Mouse (Mus musculus): ENCODE measurements around the gene 6030458C11Rik. TPM values are rescaled to one million over a fixed set of nuclear protein-coding genes. Genes with fewer than 3 reads are reported as not detected.

The 6030458C11Rik gene
- polyA plus RNA-seq, 1 experiment from 2014 or later, result 39.4 TPM

DNA sequence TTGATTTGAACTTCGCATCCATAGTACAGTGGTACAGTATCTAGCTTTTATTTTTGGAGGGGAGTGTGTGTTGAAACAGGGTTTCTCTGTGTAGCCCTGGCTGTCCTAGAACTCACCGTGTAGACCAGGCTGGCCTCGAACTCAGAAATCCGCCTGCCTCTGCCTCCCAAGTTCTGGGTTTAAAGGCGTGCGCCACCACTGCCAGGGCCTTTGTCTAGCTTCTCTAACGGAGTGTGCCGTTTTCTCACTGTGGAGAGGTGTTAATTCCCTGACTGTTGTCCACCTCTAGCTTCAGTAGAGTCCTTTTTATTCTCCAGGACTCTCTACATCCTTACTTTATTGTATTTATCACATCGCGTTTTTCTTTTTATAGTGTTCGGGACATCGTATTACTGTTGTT, 959 bp upstream of the 6030458C11Rik start:
- Histone ChIP-seq H3K4me3 (ENCODE audit: low read depth, low read length) (peak overlapping the region; percentile 64), H3K4me1 (ENCODE audit: control insufficient read depth, insufficient read depth, low read length) (peaks cover 16% of the 10 kb centered on the region; the same call in 1 of the 2 replicates), H3K27me3 (ENCODE audit: control insufficient read depth, insufficient read depth, low read length) (no peaks in the 10 kb centered on the region), H3K9me3 (ENCODE audit: control insufficient read depth, low read length) (no peaks in the 10 kb centered on the region), H3K9ac (replicated peaks; ENCODE audit: low read depth, low read length) (peak overlapping the region; percentile 80), H3K27ac (ENCODE audit: low read depth, low read length) (no peak overlapping the region), H3K36me3 (ENCODE audit: control insufficient read depth, insufficient read depth, low read length) (peaks cover 23% of the 10 kb centered on the region; the same call in 1 of the 2 replicates), H3K4me2 (ENCODE audit: low read depth, low read length) (peak overlapping the region; percentile 67)
- no peak for ATAC-seq (ENCODE audit: low read depth)
- 61% methylated on average over 12 of the region's 12 CpGs for WGBS

DNA sequence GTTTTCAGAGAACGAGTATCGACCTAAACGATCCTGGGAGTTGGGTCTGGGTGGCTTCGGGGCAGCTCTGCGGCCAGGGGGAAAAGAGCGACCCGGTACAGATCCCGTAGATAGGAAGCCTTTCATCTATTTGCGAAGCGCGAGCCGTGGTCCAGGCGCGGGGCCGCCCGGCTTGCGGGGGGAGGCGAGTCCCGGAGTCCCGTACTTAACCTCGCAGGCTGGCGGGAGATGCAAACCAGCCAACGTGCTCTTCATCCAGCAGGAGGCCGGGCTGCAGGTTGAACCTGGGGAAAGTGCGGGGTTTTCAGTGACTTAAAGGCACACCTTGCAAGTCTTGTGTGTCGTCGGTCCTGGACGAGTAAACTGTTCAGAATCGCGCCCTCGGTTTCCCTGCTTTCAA, 516 bp upstream of the 6030458C11Rik start:
- ATAC-seq (ENCODE audit: low read depth), result peak; percentile 58
- peak overlapping the region; percentile 67 for H3K4me2 ChIP-seq (ENCODE audit: low read depth, low read length)
- peaks cover 16% of the 10 kb centered on the region; the same call in 1 of the 2 replicates for H3K4me1 ChIP-seq (ENCODE audit: control insufficient read depth, insufficient read depth, low read length)
- peaks cover 25% of the 10 kb centered on the region; the same call in 1 of the 2 replicates for H3K36me3 ChIP-seq (ENCODE audit: control insufficient read depth, insufficient read depth, low read length)
- H3K27ac ChIP-seq (ENCODE audit: low read depth, low read length), result peak overlapping the region; percentile 74
- peak overlapping the region; percentile 64 for H3K4me3 ChIP-seq (ENCODE audit: low read depth, low read length)
- whole genome bisulfite sequencing, result under 1% methylated on average over 31 of the region's 31 CpGs
- H3K9me3 ChIP-seq (ENCODE audit: control insufficient read depth, low read length), result no peaks in the 10 kb centered on the region
- H3K9ac ChIP-seq (replicated peaks; ENCODE audit: low read depth, low read length), result peak overlapping the region; percentile 80
- H3K27me3 ChIP-seq (ENCODE audit: control insufficient read depth, insufficient read depth, low read length), result no peaks in the 10 kb centered on the region

DNA sequence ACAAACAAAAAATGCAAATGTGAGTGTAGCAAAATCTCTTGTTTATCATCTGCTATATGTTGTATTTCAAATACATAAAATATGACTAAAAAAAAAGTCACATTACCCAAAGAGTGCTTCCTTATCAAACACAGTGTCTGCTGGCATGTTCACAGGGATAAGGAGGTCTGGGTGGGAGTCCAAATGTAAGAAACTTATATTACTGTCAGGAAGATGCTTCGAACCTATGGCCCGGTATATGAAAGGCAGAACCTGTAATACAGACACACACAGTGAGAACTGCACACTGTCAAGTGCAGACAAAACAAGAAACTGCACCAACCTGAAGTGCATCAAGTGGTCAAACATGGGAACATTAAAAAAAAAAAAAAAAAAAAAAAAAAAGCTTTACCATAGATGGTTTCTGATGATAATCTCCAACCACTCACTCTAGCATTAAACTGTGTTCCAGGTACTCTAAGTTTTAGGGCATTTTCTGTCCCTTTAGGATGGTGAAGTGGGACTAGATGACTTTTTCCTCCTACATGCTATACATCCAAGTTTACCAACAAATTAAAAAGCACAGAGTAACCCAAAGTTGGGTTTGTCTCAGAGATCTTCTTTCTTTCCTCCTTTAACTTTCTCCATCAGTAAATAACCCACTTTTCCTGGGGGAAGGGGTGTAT, 862 bp downstream of the 6030458C11Rik start:
- Histone ChIP-seq H3K27me3 (ENCODE audit: control insufficient read depth, insufficient read depth, low read length) (no peaks in the 10 kb centered on the region), H3K4me2 (ENCODE audit: low read depth, low read length) (peak overlapping the region; percentile 54), H3K9ac (replicated peaks; ENCODE audit: low read depth, low read length) (peak overlapping the region; percentile 80), H3K9me3 (ENCODE audit: control insufficient read depth, low read length) (no peaks in the 10 kb centered on the region), H3K4me3 (ENCODE audit: low read depth, low read length) (peak overlapping the region; percentile 64), H3K36me3 (ENCODE audit: control insufficient read depth, insufficient read depth, low read length) (peaks cover 29% of the 10 kb centered on the region; the same call in 1 of the 2 replicates), H3K4me1 (ENCODE audit: control insufficient read depth, insufficient read depth, low read length) (peaks cover 16% of the 10 kb centered on the region; the same call in 1 of the 2 replicates), H3K27ac (ENCODE audit: low read depth, low read length) (no peak overlapping the region)
- WGBS, result 96% methylated on average over 2 of the region's 2 CpGs
- ATAC-seq (ENCODE audit: low read depth), result no peak

DNA sequence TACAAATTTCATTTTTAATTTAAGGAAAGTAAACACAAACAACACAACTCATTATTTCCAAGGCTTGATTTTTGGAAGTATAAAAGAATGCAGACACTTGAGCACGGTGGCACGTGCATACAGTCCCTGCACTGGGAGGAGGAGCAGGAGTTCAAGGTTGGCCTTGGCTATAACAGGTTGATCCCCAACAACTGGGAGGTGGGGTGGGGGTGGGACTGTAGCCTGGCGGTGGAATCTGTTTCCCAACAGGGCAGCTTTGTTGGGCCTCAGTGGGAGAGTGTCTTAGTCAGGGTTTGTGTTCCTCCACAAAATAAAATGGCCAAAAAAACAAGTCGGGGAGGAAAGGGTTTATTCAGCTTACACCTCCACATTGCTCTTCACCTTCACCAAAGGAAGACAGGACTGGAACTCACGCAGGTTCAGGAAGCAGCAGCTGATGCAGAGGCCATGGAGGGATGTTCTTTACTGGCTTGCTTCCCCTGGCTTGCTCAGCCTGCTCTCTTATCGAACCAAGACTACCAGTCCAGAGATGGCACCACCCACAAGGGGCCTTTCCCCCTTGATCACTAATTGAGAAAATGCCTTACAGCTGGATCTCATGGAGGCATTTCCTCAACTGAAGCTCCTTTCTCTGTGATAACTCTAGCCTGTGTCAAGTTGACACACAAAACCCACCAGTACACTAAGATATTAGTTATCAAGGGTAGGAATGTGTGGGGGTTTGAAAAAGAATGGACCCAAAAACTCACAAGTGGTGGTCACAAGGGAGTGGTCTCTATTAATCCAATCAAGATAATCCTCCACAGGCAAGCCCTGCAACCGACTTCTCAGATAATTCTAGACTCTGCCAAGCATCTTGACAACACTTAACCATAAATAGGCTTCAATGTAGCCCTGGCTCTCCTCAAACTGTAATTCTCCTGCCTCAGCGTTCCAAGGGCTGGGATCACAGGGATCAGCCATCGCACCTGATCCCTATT, 1.7 kb downstream of the 6030458C11Rik start:
- 81% methylated on average over 9 of the region's 9 CpGs for WGBS
- H3K4me2 ChIP-seq (ENCODE audit: low read depth, low read length), result no peak overlapping the region
- no peak for ATAC-seq (ENCODE audit: low read depth)
- H3K4me3 ChIP-seq (ENCODE audit: low read depth, low read length), result no peak overlapping the region
- peaks cover 31% of the 10 kb centered on the region; the same call in 1 of the 2 replicates for H3K36me3 ChIP-seq (ENCODE audit: control insufficient read depth, insufficient read depth, low read length)
- H3K9me3 ChIP-seq (ENCODE audit: control insufficient read depth, low read length), result no peaks in the 10 kb centered on the region
- H3K9ac ChIP-seq (replicated peaks; ENCODE audit: low read depth, low read length), result no peak overlapping the region
- H3K27ac ChIP-seq (ENCODE audit: low read depth, low read length), result no peak overlapping the region
- peaks cover 16% of the 10 kb centered on the region; the same call in 1 of the 2 replicates for H3K4me1 ChIP-seq (ENCODE audit: control insufficient read depth, insufficient read depth, low read length)
- H3K27me3 ChIP-seq (ENCODE audit: control insufficient read depth, insufficient read depth, low read length), result no peaks in the 10 kb centered on the region

DNA sequence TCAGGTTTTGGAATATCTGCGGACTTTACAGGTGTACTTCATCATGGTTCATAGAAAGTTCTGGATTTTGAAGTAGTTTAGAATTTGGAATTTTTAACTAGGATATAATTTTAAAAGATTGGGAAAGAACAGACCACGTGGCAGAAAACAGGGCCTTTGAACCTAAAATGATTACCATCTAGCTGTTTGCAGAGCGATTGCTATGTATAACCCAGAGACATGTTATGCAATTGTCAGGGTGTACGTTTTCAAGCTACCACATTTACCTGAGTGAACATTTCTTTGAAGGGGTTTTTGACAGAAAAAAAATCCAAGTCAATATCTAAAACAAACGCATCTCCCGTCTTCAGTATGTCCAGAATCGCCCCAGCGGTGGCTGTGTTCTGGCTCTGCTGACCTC, 6.9 kb downstream of the 6030458C11Rik start:
- Histone ChIP-seq H3K4me1 (ENCODE audit: control insufficient read depth, insufficient read depth, low read length) (no peaks in the 10 kb centered on the region), H3K36me3 (ENCODE audit: control insufficient read depth, insufficient read depth, low read length) (peaks cover 65% of the 10 kb centered on the region), H3K4me2 (ENCODE audit: low read depth, low read length) (no peak overlapping the region), H3K27ac (ENCODE audit: low read depth, low read length) (no peak overlapping the region), H3K9me3 (ENCODE audit: control insufficient read depth, low read length) (no peaks in the 10 kb centered on the region), H3K27me3 (ENCODE audit: control insufficient read depth, insufficient read depth, low read length) (no peaks in the 10 kb centered on the region), H3K4me3 (ENCODE audit: low read depth, low read length) (no peak overlapping the region), H3K9ac (replicated peaks; ENCODE audit: low read depth, low read length) (no peak overlapping the region)
- no peak for ATAC-seq (ENCODE audit: low read depth)
- WGBS, result 98% methylated on average over 8 of the region's 8 CpGs

DNA sequence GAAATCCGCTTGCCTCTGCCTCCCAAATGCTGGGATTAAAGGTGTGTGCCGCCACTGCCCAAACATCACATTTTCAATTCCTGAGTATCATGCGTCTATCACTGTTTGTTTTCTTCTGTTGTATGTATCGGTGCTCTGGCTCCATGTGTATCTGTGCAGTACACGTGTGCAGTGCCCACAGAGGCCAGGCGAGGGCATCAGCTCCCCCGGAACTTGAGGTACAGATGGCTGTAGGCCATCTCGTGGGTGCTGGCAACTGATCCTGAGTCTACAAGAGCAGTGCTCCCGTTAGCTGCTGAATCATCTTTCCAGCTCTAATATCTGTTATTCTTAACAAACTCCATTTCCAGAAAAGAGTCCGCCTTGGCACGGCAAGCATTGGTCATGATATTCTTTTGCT, 11.8 kb downstream of the 6030458C11Rik start:
- 96% methylated on average over 11 of the region's 11 CpGs for WGBS
- Histone ChIP-seq H3K4me3 (ENCODE audit: low read depth, low read length) (no peak overlapping the region), H3K27me3 (ENCODE audit: control insufficient read depth, insufficient read depth, low read length) (no peaks in the 10 kb centered on the region), H3K9ac (replicated peaks; ENCODE audit: low read depth, low read length) (no peak overlapping the region), H3K27ac (ENCODE audit: low read depth, low read length) (no peak overlapping the region), H3K9me3 (ENCODE audit: control insufficient read depth, low read length) (no peaks in the 10 kb centered on the region), H3K4me2 (ENCODE audit: low read depth, low read length) (no peak overlapping the region), H3K4me1 (ENCODE audit: control insufficient read depth, insufficient read depth, low read length) (no peaks in the 10 kb centered on the region), H3K36me3 (ENCODE audit: control insufficient read depth, insufficient read depth, low read length) (peaks cover 71% of the 10 kb centered on the region)
- ATAC-seq (ENCODE audit: low read depth), result no peak

DNA sequence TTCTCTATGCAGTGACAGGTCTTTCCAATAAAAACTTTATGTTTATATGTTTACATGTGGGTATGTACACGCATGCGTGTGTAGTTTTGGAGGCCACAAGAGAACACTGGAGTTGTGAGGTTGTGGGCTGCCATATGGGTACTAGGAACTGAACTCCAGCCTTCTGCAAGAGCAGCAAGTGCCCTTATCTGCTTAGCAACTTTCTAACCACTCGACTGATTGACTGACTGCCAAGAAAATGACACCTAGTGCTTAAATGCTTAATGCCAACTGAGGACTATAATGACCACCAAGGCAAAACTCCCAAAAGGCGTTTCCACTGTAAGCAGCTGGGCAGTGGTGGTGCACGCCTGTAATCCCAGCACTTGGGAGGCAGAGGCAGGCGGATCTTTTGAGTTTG, 15.1 kb downstream of the 6030458C11Rik start:
- peaks cover 48% of the 10 kb centered on the region for H3K36me3 ChIP-seq (ENCODE audit: control insufficient read depth, insufficient read depth, low read length)
- 94% methylated on average over 6 of the region's 6 CpGs for WGBS
- no peak for ATAC-seq (ENCODE audit: low read depth)

DNA sequence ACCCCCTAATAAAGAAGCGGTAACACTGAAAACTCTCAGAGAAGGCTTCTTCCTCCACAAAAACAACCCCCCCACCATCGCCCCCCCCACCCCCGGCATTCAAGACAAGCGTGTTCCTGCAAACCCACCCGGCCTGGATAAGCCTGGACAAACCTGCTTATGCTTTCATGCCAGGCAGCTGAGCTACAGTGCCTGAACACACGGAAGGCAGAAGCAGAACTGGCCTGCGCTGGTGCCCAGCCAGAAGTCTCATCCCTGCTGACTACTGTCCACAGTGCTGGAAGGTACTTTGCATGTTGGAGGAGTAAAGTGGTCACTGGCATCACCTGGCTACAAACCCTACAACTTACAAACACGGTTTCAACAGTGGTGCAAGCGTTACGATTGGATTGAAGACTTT, 17.4 kb downstream of the 6030458C11Rik start:
- H3K9me3 ChIP-seq (ENCODE audit: control insufficient read depth, low read length), result no peaks in the 10 kb centered on the region
- H3K4me1 ChIP-seq (ENCODE audit: control insufficient read depth, insufficient read depth, low read length), result no peaks in the 10 kb centered on the region
- peaks cover 37% of the 10 kb centered on the region for H3K36me3 ChIP-seq (ENCODE audit: control insufficient read depth, insufficient read depth, low read length)
- no peak overlapping the region for H3K4me2 ChIP-seq (ENCODE audit: low read depth, low read length)
- no peak for ATAC-seq (ENCODE audit: low read depth)
- 93% methylated on average over 10 of the region's 10 CpGs for WGBS
- no peak overlapping the region for H3K9ac ChIP-seq (replicated peaks; ENCODE audit: low read depth, low read length)
- no peaks in the 10 kb centered on the region for H3K27me3 ChIP-seq (ENCODE audit: control insufficient read depth, insufficient read depth, low read length)
- no peak overlapping the region for H3K4me3 ChIP-seq (ENCODE audit: low read depth, low read length)
- no peak overlapping the region for H3K27ac ChIP-seq (ENCODE audit: low read depth, low read length)

More for the DNA sequence above, 15.1 kb downstream of the 6030458C11Rik start:
- Histone ChIP-seq H3K4me3 (ENCODE audit: low read depth, low read length) (no peak overlapping the region), H3K27ac (ENCODE audit: low read depth, low read length) (no peak overlapping the region), H3K9ac (replicated peaks; ENCODE audit: low read depth, low read length) (no peak overlapping the region), H3K27me3 (ENCODE audit: control insufficient read depth, insufficient read depth, low read length) (no peaks in the 10 kb centered on the region), H3K4me2 (ENCODE audit: low read depth, low read length) (no peak overlapping the region), H3K4me1 (ENCODE audit: control insufficient read depth, insufficient read depth, low read length) (no peaks in the 10 kb centered on the region), H3K9me3 (ENCODE audit: control insufficient read depth, low read length) (no peaks in the 10 kb centered on the region)

DNA sequence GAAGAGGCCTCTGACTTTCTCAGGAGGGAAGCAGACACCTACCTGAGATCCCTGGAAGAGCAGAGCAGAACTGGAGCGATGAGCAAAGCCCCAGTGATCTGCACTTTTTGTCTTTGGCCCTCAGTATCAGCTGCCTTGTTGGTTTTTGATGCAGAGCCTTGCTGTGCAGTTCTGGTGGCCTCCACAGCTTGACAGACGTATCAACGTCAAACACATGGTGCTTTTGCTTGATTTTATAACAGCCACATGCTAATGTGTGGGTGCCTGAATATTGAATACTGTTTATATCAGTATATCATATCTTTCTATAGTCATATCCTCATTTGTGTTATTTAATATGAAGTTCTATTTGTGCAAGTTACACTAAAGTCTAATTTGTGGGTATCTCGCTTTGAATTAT, 19.4 kb downstream of the 6030458C11Rik start:
- H3K36me3 ChIP-seq (ENCODE audit: control insufficient read depth, insufficient read depth, low read length), result peaks cover 17% of the 10 kb centered on the region
- no peak overlapping the region for H3K4me3 ChIP-seq (ENCODE audit: low read depth, low read length)
- no peak overlapping the region for H3K4me2 ChIP-seq (ENCODE audit: low read depth, low read length)
- no peak overlapping the region for H3K27ac ChIP-seq (ENCODE audit: low read depth, low read length)
- H3K4me1 ChIP-seq (ENCODE audit: control insufficient read depth, insufficient read depth, low read length), result no peaks in the 10 kb centered on the region
- ATAC-seq (ENCODE audit: low read depth), result no peak
- H3K27me3 ChIP-seq (ENCODE audit: control insufficient read depth, insufficient read depth, low read length), result no peaks in the 10 kb centered on the region
- WGBS, result 86% methylated on average over 4 of the region's 4 CpGs
- no peak overlapping the region for H3K9ac ChIP-seq (replicated peaks; ENCODE audit: low read depth, low read length)
- no peaks in the 10 kb centered on the region for H3K9me3 ChIP-seq (ENCODE audit: control insufficient read depth, low read length)
